In genomic region chr15:80235535-80235934, GRCm38 (mm10) we compare ENCODE assay signal across 9 mouse cellular contexts. TPM values are rescaled to one million over a fixed set of nuclear protein-coding genes. Genes with fewer than 3 reads are reported as not detected.
A peak's percentile ranks its signal among the peaks of the same experiment; 100 is the strongest.
DNase-seq lines count a peak whose midpoint lies in the region; ATAC-seq lines count a peak whose summit lies in the region.
"Had no signal": no experiment of that assay in that cellular context is flagged by ENCODE, and none has a peak within 500 bp of the region (broad histone marks: within the 10 kb centered on the region; RNA-seq: fewer than 3 reads in every experiment).

TSS of gene AC140267.1 (plus strand) at chr15:80235835.

- H3K27ac ChIP-seq in embryonic facial prominence, embryonic 13.5 days = no peak within 1 kb of the TSS
- H3K27ac ChIP-seq in hindbrain, embryonic 14.5 days = no peak within 1 kb of the TSS
- H3K27ac ChIP-seq in midbrain, embryonic 14.5 days (replicated peaks; ENCODE audit: low read depth, low read length) = no peak within 1 kb of the TSS

- no peak for ATAC-seq in embryonic facial prominence, embryonic 13.5 days (ENCODE audit: insufficient number of reproducible peaks, insufficient read depth, low FRiP score, low TSS enrichment, low read depth)
- ATAC-seq in hindbrain, embryonic 14.5 days (ENCODE audit: low FRiP score) = no peak
- ATAC-seq in midbrain, embryonic 14.5 days (ENCODE audit: low FRiP score, low TSS enrichment) = no peak

- no peaks in the 10 kb centered on the region for H3K27me3 ChIP-seq in embryonic facial prominence, embryonic 13.5 days
- H3K27me3 ChIP-seq in hindbrain, embryonic 14.5 days (ENCODE audit: control insufficient read depth, insufficient read depth, low read length) = no peaks in the 10 kb centered on the region
- H3K27me3 ChIP-seq in midbrain, embryonic 14.5 days (ENCODE audit: control insufficient read depth, insufficient read depth, low read length) = no peaks in the 10 kb centered on the region

- WGBS in embryonic facial prominence, embryonic 13.5 days = 94% methylated on average over 9 of the region's 9 CpGs
- 98% methylated on average over 9 of the region's 9 CpGs for WGBS in hindbrain, embryonic 14.5 days
- WGBS in midbrain, embryonic 14.5 days = 98% methylated on average over 9 of the region's 9 CpGs

- H3K4me2 ChIP-seq in embryonic facial prominence, embryonic 13.5 days = peak within 1 kb of the TSS; percentile 76
- H3K4me2 ChIP-seq in hindbrain, embryonic 14.5 days (replicated peaks) = peak within 1 kb of the TSS; percentile 75
- peak within 1 kb of the TSS; percentile 92 for H3K4me2 ChIP-seq in midbrain, embryonic 14.5 days (ENCODE audit: low read length)

- H3K36me3 ChIP-seq in embryonic facial prominence, embryonic 13.5 days = peaks cover 43% of the 10 kb centered on the region
- peaks cover 40% of the 10 kb centered on the region for H3K36me3 ChIP-seq in hindbrain, embryonic 14.5 days (replicated peaks; ENCODE audit: control insufficient read depth, insufficient read depth)
- peaks cover 41% of the 10 kb centered on the region for H3K36me3 ChIP-seq in midbrain, embryonic 14.5 days (ENCODE audit: control insufficient read depth, insufficient read depth, low read length)

- H3K4me1 ChIP-seq in embryonic facial prominence, embryonic 13.5 days = peaks cover 18% of the 10 kb centered on the region
- H3K4me1 ChIP-seq in hindbrain, embryonic 14.5 days (replicated peaks; ENCODE audit: control insufficient read depth, insufficient read depth, low read length) = peaks cover 11% of the 10 kb centered on the region
- peaks cover 6% of the 10 kb centered on the region; the same call in 1 of the 2 replicates for H3K4me1 ChIP-seq in midbrain, embryonic 14.5 days (ENCODE audit: control insufficient read depth, insufficient read depth, low read length)

- H3K9ac ChIP-seq in embryonic facial prominence, embryonic 13.5 days = peak within 1 kb of the TSS; percentile 85
- H3K9ac ChIP-seq in hindbrain, embryonic 14.5 days = peak within 1 kb of the TSS; percentile 89
- H3K9ac ChIP-seq in midbrain, embryonic 14.5 days (replicated peaks; ENCODE audit: low read length) = peak within 1 kb of the TSS; percentile 76

- H3K4me3 ChIP-seq in embryonic facial prominence, embryonic 13.5 days = peak within 1 kb of the TSS; percentile 93
- H3K4me3 ChIP-seq in hindbrain, embryonic 14.5 days (replicated peaks; ENCODE audit: low read length) = peak within 1 kb of the TSS; percentile 90
- H3K4me3 ChIP-seq in midbrain, embryonic 14.5 days (replicated peaks; ENCODE audit: low read depth, low read length) = peak within 1 kb of the TSS; percentile 88

- H3K9me3 ChIP-seq in embryonic facial prominence, embryonic 13.5 days = no peaks in the 10 kb centered on the region
- H3K9me3 ChIP-seq in hindbrain, embryonic 14.5 days (ENCODE audit: control insufficient read depth, low read length) = no peaks in the 10 kb centered on the region
- H3K9me3 ChIP-seq in midbrain, embryonic 14.5 days (ENCODE audit: control insufficient read depth, low read length) = no peaks in the 10 kb centered on the region

- DNase-seq in layer of hippocampus, adult 8-10 months (ENCODE audit: low spot score in 2 of 2) = no peak
- no peak for DNase-seq in layer of hippocampus, postnatal 25 days (ENCODE audit: extremely low spot score in 1 of 2, low spot score in 1 of 2)
- no peak for DNase-seq in hindbrain, embryonic 14.5 days (ENCODE audit: low spot score)
- DNase-seq in midbrain, embryonic 14.5 days = no peak
- DNase-seq in thymus, postnatal 25 days = no peak
- no peak for DNase-seq in frontal cortex, postnatal 36 days (ENCODE audit: low spot score in 2 of 2)
- DNase-seq in urinary bladder, postnatal 10 days (ENCODE audit: low spot score) = no peak

RNA-seq across cellular contexts. Expression of gene AC140267.1, which starts in this region (rescaled TPM):
- 10 to 100 TPM in 3 of 4 experiments, 1 to 10 TPM in 1; 7.2 to 42.3 (median 29.6) TPM for total RNA-seq in layer of hippocampus, adult 8-10 months (2022)
- total RNA-seq in layer of hippocampus, postnatal 25 days (2021) = 10 to 100 TPM in 1 of 2 experiments, 1 to 10 TPM in 1; 6.3 to 21.1 TPM
- not detected in 2 replicates for polyA plus RNA-seq in embryonic facial prominence, embryonic 13.5 days (2015; fragmentation: Nextera tagmentation; extraction: Ambion mirVana)
- not detected in 2 replicates for polyA plus RNA-seq in hindbrain, embryonic 14.5 days (2014; fragmentation: Nextera tagmentation; extraction: Ambion mirVana)
- 2.1 TPM in 1 of 2 replicates, not detected in the other for polyA plus RNA-seq in midbrain, embryonic 14.5 days (2014; fragmentation: Nextera tagmentation; extraction: Ambion mirVana)
- polyA plus RNA-seq: brain, embryonic 14.5 days had no signal
